Mouse (Mus musculus) CH12.LX (cell line): ENCODE measurements around the gene Commd7. TPM values are rescaled to one million over a fixed set of nuclear protein-coding genes. Genes with fewer than 3 reads are reported as not detected.

Experiments used
- DNase-seq: peaks from one replicate; pipeline ENCODE4 v3.0.0-alpha.2; 2013; ENCODE audit errors: extremely low read depth
- H3K27ac ChIP-seq: 2 replicates; pipeline ENCODE4 v1.5.1; 2012; ENCODE audit warnings: low read depth, mild to moderate bottlenecking, control low read depth, moderate library complexity; ENCODE audit not compliant: insufficient read depth
- H3K27me3 ChIP-seq: replicated peaks from 2 replicates; pipeline ENCODE3; 2012; ENCODE audit warnings: inconsistent platforms
- H3K36me3 ChIP-seq, 2 experiments: replicated peaks in 1 of 2; 2 replicates each; pipeline versions ENCODE3 to v1.6.1; 2012; ENCODE audit warnings: inconsistent platforms in 1 of 2, low read length in 1 of 2, mild to moderate bottlenecking in 1 of 2, mixed read lengths in 1 of 2, moderate library complexity in 1 of 2; ENCODE audit not compliant: control insufficient read depth in 1 of 2, insufficient read depth in 1 of 2
- H3K4me1 ChIP-seq, 2 experiments: 2 replicates each; pipeline ENCODE4 v1.6.1; 2012; ENCODE audit warnings: inconsistent platforms in 1 of 2, moderate library complexity in 1 of 2; ENCODE audit not compliant: insufficient read depth in 2 of 2, control insufficient read depth in 1 of 2
- H3K4me2 ChIP-seq: 2 replicates; pipeline ENCODE4 v1.6.1; 2012; ENCODE audit warnings: low read depth, mild to moderate bottlenecking, control low read depth; ENCODE audit not compliant: poor library complexity, insufficient read depth, severe bottlenecking
- H3K4me3 ChIP-seq, 3 experiments: fragments of 150-350 bp in 1 of 3; sonication (generic) in 1 of 3; replicated peaks in 1 of 3; 2 replicates each; pipeline versions ENCODE3 to v1.5.1; 2011 to 2012; ENCODE audit warnings: low read depth in 2 of 3, low read length in 2 of 3, mild to moderate bottlenecking in 2 of 3, moderate library complexity in 2 of 3, control low read depth in 1 of 3, improper control_type of control experiment in 1 of 3, inconsistent platforms in 1 of 3, mixed read lengths in 1 of 3; ENCODE audit not compliant: poor library complexity in 1 of 3
- H3K79me2 ChIP-seq: replicated peaks from 2 replicates; pipeline ENCODE4 v1.6.1; 2012; ENCODE audit warnings: mild to moderate bottlenecking, moderate library complexity; ENCODE audit not compliant: control insufficient read depth, poor library complexity, insufficient read depth, severe bottlenecking; ENCODE audit errors: extremely low read depth
- H3K9ac ChIP-seq: 2 replicates; pipeline ENCODE4 v1.6.1; 2012; ENCODE audit warnings: low read depth, mild to moderate bottlenecking, control low read depth, moderate library complexity; ENCODE audit not compliant: insufficient read depth
- H3K9me3 ChIP-seq: replicated peaks from 2 replicates; pipeline ENCODE3; 2012; ENCODE audit warnings: low read length, inconsistent platforms, mixed read lengths
- CHD1 ChIP-seq: IDR thresholded peaks from 2 replicates; pipeline ENCODE4 v1.6.1; 2012; ENCODE audit warnings: low read depth, low read length, improper control_type of control experiment, inconsistent platforms
- CHD2 ChIP-seq: IDR thresholded peaks from 2 replicates; pipeline ENCODE4 v1.6.1; 2011; ENCODE audit warnings: low read length, improper control_type of control experiment
- CTCF ChIP-seq, 2 experiments: IDR thresholded peaks in 1 of 2; conservative IDR thresholded peaks in 1 of 2; 2 replicates each; pipeline ENCODE4 v1.5.1; 2011 to 2012; ENCODE audit warnings: low read depth in 2 of 2, low read length in 2 of 2, improper control_type of control experiment in 1 of 2, inconsistent platforms in 1 of 2, mild to moderate bottlenecking in 1 of 2, moderate library complexity in 1 of 2
- MYC ChIP-seq: IDR thresholded peaks from 2 replicates; pipeline ENCODE4 v1.6.1; 2011; ENCODE audit warnings: low read depth, mild to moderate bottlenecking, improper control_type of control experiment, low read length
- PAX5 ChIP-seq: IDR thresholded peaks from 2 replicates; pipeline ENCODE4 v1.6.1; 2012; ENCODE audit warnings: low read length, inconsistent platforms, mixed read lengths
- RAD21 ChIP-seq: IDR thresholded peaks from 2 replicates; pipeline ENCODE4 v1.6.1; 2011; ENCODE audit warnings: low read depth, mild to moderate bottlenecking, low read length, improper control_type of control experiment, moderate library complexity
- RCOR1 ChIP-seq: conservative IDR thresholded peaks from 2 replicates; pipeline ENCODE4 v1.6.1; 2012; ENCODE audit warnings: low read depth, mild to moderate bottlenecking, inconsistent platforms, low read length, improper control_type of control experiment
- SMC3 ChIP-seq: IDR thresholded peaks from 2 replicates; pipeline ENCODE4 v1.6.1; 2011; ENCODE audit warnings: low read depth, low read length, improper control_type of control experiment
- dilution Hi-C: fragments of 300-500 bp; cut with MboI; formaldehyde crosslinking; loops from 2 replicates; pipeline ENCODE4 v1.14.3; 2020; ENCODE audit warnings: low sequenced_read_pairs; ENCODE audit not compliant: extremely low pct_unique_long_range_greater_than_20kb, extremely low pct_ligation_motif_present
- in situ Hi-C: fragments of 300-500 bp; cut with MboI; formaldehyde crosslinking; loops from 3 replicates; pipeline ENCODE4 v1.14.3; 2019; ENCODE audit warnings: low sequenced_read_pairs, low pct_ligation_motif_present, low pct_unique_long_range_greater_than_20kb, mixed read lengths
- polyA plus RNA-seq: library from polyadenylated mRNA; unstranded; fragments of >175 nt; gene quantifications from 2 replicates; pipeline ENCODE4 v1.2.1, GENCODE M21; 2012; ENCODE audit warnings: low read depth; ENCODE audit not compliant: insufficient read length
- total RNA-seq, 2 experiments: library from RNA; depleted of rRNA; stranded (reverse); fragments of 300-350 nt in 1 of 2; fragments of >200 nt in 1 of 2; gene quantifications; 2 replicates each; pipeline ENCODE4 v1.2.3; 2012 to 2014

Commd7 gene
- total and polyA plus RNA-seq, 3 experiments = 18.9 to 34.7 (median 28.4) TPM

- no peak for DNase-seq
- H3K4me1 ChIP-seq = peaks cover 3 to 14% of the 10 kb centered on the region in 2 experiments
- no peak for TF ChIP-seq RCOR1
- peak; percentile 15 for TF ChIP-seq RAD21
- peak; percentile 22 for TF ChIP-seq SMC3
- peak; percentile 61; the same call in 1 of the 2 replicates for TF ChIP-seq MYC
- TF ChIP-seq CTCF (conservative IDR thresholded peaks at IDR 0.05 in 1 of 2, IDR thresholded peaks at IDR 0.05 in 1 of 2; ENCODE audit: low read depth in 2 of 2, low read length in 2 of 2) = peak in 1 of 2 experiments; percentile 57; a peak in 3 of 4 replicates
Measured at GRCm38 (mm10) chr2:153603724-153604123, 28.9 kb downstream of the Commd7 start.

GRCm38 (mm10) chr2:153600667-153601648 lies 31.6 kb downstream of the Commd7 start:
- DNase-seq = no peak
- Histone ChIP-seq H3K4me3 (no peak overlapping the region), H3K4me2 (0 out of 2 replicates have a peak overlapping the region, but pooled peaks have one; percentile 25), H3K36me3 (no peaks in the 10 kb centered on the region), H3K79me2 (no peaks in the 10 kb centered on the region), H3K9me3 (no peaks in the 10 kb centered on the region), H3K27me3 (no peaks in the 10 kb centered on the region), H3K4me1 (peaks cover 3 to 7% of the 10 kb centered on the region in 2 experiments; a peak in 3 of 4 replicates), H3K27ac (no peak overlapping the region), H3K9ac (no peak overlapping the region)
- dilution Hi-C loops (no loop called here), in situ Hi-C loops (no loop called here)
- TF ChIP-seq CHD1 (no peak), CHD2 (0 out of 2 replicates have a peak, but pooled peaks have one; percentile 21)

More at GRCm38 (mm10) chr2:153603724-153604123, 28.9 kb downstream of the Commd7 start:
- H3K27me3 ChIP-seq = no peaks in the 10 kb centered on the region
- no peak overlapping the region for H3K9ac ChIP-seq
- in situ Hi-C loops (no loop called here), dilution Hi-C loops (no loop called here)
- no peak overlapping the region for H3K4me3 ChIP-seq
- H3K27ac ChIP-seq = no peak overlapping the region
- H3K79me2 ChIP-seq = no peaks in the 10 kb centered on the region
- no peak overlapping the region for H3K4me2 ChIP-seq
- no peaks in the 10 kb centered on the region for H3K9me3 ChIP-seq
- H3K36me3 ChIP-seq = no peaks in the 10 kb centered on the region

GRCm38 (mm10) chr2:153600021-153600666 lies 32.4 kb downstream of the Commd7 start:
- TF ChIP-seq PAX5 (no peak), CTCF (conservative IDR thresholded peaks at IDR 0.05 in 1 of 2, IDR thresholded peaks at IDR 0.05 in 1 of 2; ENCODE audit: low read depth in 2 of 2, low read length in 2 of 2) (peak in 1 of 2 experiments; percentile 64; a peak in 2 of 4 replicates), SMC3 (peak; percentile 39)
- TF ChIP-seq, all 38 proteins: peak for 2
- dilution Hi-C loops (no loop called here), in situ Hi-C loops (no loop called here)
- Histone ChIP-seq H3K9me3 (no peaks in the 10 kb centered on the region), H3K9ac (no peak overlapping the region), H3K4me1 (peaks cover 3 to 7% of the 10 kb centered on the region in 2 experiments; a peak in 3 of 4 replicates), H3K4me3 (no peak overlapping the region), H3K36me3 (no peaks in the 10 kb centered on the region), H3K79me2 (no peaks in the 10 kb centered on the region), H3K4me2 (no peak overlapping the region), H3K27me3 (no peaks in the 10 kb centered on the region), H3K27ac (no peak overlapping the region)
- no peak for DNase-seq
